Mouse (Mus musculus) embryo, embryonic 10.5 days (tissue): Measurements from ENCODE around the gene Fam71b.
"Not testable (repeated sequence)": the region's sequence is repeated elsewhere in the genome, so short reads cannot be mapped to it uniquely, and the experiment has no call there.

Experiments used
- DNase-seq: peaks from one replicate; pipeline ENCODE4 v3.0.0-alpha.2; 2015; ENCODE audit warnings: low spot score

Gene Fam71b

GRCm38 (mm10) chr11:46384925-46385324, 11.4 kb upstream of the Fam71b start:
- no peak for DNase-seq

GRCm38 (mm10) chr11:46386556-46386955, 9.8 kb upstream of the Fam71b start:
- DNase-seq = no peak

- DNase-seq = no peak
Measured at GRCm38 (mm10) chr11:46387061-46387460, 9.3 kb upstream of the Fam71b start.

GRCm38 (mm10) chr11:46388438-46388837, 7.9 kb upstream of the Fam71b start:
- DNase-seq = no peak

GRCm38 (mm10) chr11:46389336-46390117, 6.8 kb upstream of the Fam71b start, which contains the start of gene Itk:
Gene Itk, minus strand, starts transcription at chr11:46389515.
- DNase-seq = no peak

- DNase-seq = no peak
Measured at GRCm38 (mm10) chr11:46390621-46391020, 5.7 kb upstream of the Fam71b start.

- no peak for DNase-seq
Measured at GRCm38 (mm10) chr11:46392890-46393289, 3.5 kb upstream of the Fam71b start.

GRCm38 (mm10) chr11:46393413-46393812, 2.9 kb upstream of the Fam71b start:
- DNase-seq = no peak

- DNase-seq = no peak
Measured at GRCm38 (mm10) chr11:46395088-46395487, 1.3 kb upstream of the Fam71b start.

GRCm38 (mm10) chr11:46395698-46396097, 661 bp upstream of the Fam71b start:
- DNase-seq = no peak

- no peak for DNase-seq
Measured at GRCm38 (mm10) chr11:46396860-46397179, 461 bp downstream of the Fam71b start.

GRCm38 (mm10) chr11:46397900-46398299, 1.5 kb downstream of the Fam71b start:
- no peak for DNase-seq

- DNase-seq = no peak
Measured at GRCm38 (mm10) chr11:46398473-46398872, 2.1 kb downstream of the Fam71b start.

GRCm38 (mm10) chr11:46398933-46399383, 2.6 kb downstream of the Fam71b start:
- DNase-seq = no peak

GRCm38 (mm10) chr11:46401555-46401954, 5.2 kb downstream of the Fam71b start:
- no peak for DNase-seq

GRCm38 (mm10) chr11:46404986-46405385, 8.6 kb downstream of the Fam71b start:
- DNase-seq = no peak

- DNase-seq = no peak
Measured at GRCm38 (mm10) chr11:46406721-46407120, 10.4 kb downstream of the Fam71b start.

- no peak for DNase-seq
Measured at GRCm38 (mm10) chr11:46410018-46410563, 13.7 kb downstream of the Fam71b start.

- no peak for DNase-seq
Measured at GRCm38 (mm10) chr11:46418438-46418837, 22.1 kb downstream of the Fam71b start.

- no peak for DNase-seq
Measured at GRCm38 (mm10) chr11:46418860-46419259, 22.5 kb downstream of the Fam71b start.

- no peak for DNase-seq
Measured at GRCm38 (mm10) chr11:46421086-46421888, 24.9 kb downstream of the Fam71b start.

- not testable (repeated sequence) for DNase-seq
Measured at GRCm38 (mm10) chr11:46428131-46428530, 31.8 kb downstream of the Fam71b start.

- no peak for DNase-seq
Measured at GRCm38 (mm10) chr11:46430123-46430522, 33.8 kb downstream of the Fam71b start.
